Mouse (Mus musculus): Measurements from ENCODE around the gene Psmd9.

The Psmd9 gene

DNA sequence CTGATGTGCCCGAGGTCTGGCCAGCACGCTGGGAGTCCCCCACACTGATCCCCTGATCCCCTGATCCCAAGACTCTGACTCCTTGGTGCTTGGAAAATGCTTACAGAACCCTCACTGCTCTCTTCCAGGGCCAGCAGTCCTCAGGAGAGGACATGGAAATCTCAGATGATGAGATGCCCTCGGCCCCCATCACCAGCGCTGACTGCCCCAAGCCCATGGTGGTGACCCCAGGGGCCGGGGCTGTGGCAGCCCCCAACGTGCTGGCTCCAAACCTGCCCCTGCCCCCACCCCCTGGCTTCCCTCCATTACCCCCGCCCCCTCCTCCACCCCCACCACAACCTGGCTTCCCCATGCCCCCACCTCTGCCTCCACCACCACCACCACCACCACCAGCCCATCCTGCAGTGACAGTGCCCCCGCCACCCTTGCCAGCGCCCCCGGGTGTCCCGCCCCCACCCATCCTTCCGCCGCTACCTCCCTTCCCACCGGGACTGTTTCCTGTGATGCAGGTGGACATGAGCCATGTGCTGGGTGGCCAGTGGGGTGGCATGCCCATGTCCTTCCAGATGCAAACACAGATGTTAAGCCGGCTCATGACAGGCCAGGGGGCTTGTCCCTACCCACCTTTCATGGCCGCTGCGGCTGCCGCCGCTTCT, 17.4 kb upstream of the Psmd9 start:
- no peak for DNase-seq

DNA sequence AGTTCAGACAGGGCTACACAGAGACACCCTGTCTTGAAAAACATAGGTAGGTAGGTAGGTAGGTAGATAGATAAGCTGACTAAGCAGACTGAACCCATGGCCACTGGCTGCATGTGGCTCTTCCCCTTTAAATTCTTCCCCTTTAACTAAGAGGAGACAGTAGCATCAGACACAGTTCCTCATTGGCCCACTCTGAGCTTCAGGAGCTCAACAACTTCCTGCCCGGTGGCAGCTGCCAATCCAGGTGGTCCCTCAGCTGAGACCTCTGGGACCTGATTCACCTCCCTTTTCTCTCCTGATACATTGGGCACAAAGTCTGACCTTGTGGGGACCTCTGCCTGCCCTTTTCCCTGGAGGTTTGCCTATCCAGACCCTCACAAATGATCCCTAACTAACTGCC, 16.3 kb upstream of the Psmd9 start:
- no peak for DNase-seq

DNA sequence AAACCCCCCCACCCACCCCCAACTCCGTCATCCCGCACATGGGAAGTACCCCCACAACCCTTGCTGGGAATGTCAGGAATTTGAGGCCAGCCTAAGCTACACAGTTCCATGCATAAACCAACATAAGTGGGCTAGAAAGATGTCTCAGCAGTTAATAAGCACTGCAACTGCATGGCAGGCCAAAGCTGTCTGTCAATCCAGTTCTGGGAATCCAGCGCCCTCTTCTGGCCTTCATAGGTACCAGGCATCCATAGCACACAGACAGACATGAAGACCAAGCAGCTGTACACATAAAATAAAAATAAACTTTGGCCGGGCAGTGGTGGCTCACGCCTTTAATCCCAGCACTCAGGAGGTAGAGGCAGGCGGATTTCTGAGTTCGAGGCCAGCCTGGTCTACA, 13.8 kb upstream of the Psmd9 start:
- no peak for DNase-seq

DNA sequence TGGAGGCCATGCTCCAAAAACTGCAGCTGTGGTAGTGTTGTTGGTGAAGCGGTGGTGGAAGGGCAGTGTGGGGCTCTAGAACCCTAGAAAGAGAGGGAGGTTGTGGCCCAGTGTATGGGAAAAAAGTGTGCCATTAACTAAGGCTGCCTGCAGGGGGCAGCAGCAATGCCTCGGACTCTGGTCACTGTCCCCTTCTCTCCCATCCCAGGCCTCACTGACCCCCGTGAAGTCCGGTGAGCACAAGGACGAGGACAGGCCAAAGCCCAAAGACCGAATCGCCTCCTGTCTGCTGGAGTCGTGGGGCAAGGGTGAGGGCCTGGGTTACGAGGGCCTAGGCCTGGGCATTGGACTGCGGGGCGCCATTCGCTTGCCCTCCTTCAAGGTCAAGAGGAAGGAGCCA, 12.4 kb upstream of the Psmd9 start:
- DNase-seq = no peak

DNA sequence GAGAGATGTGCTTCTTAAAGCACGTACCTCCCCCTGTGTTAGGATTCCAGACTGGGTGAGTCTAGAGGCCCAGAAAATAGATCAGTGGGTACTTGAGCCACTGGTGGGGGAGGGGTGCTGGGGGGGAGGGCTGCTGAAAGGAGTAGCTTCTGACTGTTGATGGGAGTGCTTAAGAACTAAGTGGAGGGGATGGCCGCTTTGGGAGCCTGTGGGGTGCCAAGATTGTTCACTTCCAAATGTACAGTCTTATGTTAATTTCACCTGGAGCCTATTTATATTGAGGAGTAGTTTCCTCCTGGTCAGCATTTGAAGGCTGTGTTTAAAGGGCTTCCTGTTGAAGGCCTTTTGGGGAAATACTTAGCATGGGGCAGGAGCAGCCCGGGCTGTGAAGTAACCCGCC, 11.2 kb upstream of the Psmd9 start:
- no peak for DNase-seq

DNA sequence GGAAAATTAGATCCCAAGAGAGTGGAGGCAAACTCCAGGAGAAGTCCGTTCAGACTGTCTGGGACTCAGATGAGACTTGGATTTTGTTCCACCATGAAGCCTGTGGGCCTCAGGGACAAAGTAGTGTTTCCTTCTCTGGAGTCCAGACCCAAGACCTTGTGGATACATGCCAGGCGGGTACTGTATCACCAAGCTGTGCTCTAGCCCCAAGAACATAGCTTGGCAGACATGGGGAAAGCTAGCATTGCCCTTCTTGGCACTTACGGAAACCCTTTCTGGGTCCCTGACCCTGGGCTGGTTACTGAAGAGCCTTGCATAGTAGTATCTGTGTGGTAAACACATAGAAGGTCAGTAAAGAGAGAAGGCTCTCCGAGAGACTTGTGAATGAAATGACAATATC, 9.8 kb upstream of the Psmd9 start:
- DNase-seq = no peak

DNA sequence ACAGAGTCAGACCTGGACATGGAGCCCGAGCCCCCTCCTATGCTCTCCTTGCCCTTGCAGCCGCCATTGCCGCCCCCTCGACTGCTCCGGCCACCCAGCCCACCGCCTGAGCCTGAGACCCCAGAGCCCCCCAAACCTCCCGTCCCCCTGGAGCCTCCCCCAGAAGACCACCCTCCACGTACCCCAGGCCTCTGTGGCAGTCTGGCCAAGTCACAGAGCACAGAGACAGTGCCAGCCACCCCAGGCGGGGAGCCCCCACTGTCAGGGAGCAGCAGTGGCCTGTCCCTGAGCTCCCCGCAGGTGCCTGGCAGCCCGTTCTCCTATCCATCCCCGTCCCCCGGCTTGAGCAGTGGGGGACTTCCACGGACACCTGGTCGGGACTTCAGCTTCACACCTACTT, 9.3 kb upstream of the Psmd9 start:
- DNase-seq = no peak

DNA sequence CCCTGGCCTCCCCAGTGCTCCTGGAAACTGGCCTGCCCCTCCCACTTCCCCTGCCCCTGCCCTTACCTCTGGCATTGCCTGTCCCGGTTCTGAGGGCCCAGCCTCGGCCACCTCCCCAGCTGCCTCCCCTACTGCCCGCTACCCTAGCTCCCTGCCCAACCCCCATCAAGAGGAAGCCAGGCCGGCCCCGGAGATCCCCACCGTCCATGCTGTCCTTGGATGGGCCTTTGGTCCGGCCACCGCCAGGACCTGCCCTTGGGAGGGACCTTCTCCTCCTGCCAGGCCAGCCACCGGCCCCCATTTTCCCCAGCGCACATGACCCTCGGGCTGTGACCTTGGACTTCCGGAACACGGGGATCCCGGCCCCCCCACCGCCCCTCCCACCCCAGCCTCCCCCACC, 8.9 kb upstream of the Psmd9 start:
- DNase-seq = no peak

DNA sequence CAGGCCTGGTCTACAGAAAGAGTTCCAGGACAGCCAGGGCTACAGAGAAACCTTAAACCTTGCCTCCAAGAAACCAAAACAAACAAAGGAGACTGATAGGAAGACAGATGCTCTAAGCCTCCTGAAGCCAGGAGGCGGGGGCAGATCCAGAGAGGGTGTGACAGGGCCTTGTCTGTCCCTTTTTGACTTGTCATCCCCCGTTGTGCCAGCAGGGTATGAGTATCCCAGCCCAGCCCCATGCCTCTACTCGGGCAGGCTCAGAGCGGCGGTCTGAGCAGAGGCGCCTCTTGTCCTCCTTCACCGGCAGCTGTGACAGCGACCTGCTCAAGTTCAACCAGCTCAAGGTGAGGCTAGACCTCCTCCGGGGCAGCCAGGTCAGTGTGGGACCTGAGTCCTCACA, 6.3 kb upstream of the Psmd9 start:
- DNase-seq = no peak

DNA sequence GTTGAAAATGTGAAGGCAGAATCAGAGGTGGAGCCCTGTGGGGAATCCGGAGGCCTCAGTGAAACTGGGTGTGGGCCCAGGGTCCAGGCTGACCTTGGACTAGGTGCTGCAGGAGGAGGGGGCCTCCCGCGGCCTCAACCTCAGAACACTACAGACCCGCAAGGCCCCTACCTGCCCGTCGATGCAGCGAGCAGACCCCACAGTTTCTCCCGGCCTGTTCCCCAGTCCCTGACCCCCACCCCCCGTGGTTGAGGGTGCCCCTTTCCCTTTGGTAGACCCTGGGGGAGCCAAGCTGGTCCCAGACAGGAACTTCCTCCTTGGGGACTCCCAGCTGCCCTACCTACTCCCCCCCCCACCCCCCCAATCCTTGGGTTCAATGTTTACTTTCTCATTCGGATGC, 2.8 kb upstream of the Psmd9 start:
- no peak for DNase-seq

DNA sequence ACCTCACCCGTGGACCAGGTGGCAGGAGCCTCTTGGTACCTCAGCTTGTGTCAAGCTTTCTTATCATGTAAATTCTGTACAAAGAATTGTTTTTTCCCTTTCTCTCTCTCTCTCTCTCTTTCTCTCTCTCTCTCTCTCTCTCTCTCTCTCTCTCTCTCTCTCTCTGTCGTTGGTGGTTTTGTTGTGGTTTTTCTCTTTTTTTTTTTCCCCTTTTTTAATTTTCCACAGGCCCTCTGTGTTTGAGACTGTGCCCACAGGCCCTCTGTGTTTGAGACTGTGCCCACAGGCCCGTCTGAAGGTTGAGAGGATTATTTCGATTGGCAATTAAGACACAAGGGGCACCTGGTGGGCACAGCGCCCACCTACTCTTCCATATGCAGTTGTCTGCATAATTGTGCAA, 1.6 kb upstream of the Psmd9 start:
- DNase-seq = no peak

DNA sequence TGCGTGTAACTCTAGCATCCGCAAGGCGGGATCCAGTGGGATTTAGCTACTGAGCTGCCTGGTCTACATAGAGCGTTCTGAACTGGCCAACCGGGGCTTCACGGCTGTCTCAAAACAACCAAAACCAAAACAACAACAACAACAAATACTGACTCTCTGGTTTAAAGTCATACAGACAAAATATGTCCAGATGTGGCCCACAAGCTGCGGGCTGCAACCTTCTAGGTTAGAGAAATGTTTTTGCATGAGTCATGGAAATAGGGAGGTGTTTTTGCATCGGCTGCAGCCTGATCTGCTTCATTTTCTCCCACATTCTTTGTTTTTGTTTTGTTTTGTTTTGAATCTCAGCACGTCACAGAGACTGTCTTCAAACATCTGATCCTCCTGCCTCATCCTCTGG, 1.2 kb downstream of the Psmd9 start:
- no peak for DNase-seq

DNA sequence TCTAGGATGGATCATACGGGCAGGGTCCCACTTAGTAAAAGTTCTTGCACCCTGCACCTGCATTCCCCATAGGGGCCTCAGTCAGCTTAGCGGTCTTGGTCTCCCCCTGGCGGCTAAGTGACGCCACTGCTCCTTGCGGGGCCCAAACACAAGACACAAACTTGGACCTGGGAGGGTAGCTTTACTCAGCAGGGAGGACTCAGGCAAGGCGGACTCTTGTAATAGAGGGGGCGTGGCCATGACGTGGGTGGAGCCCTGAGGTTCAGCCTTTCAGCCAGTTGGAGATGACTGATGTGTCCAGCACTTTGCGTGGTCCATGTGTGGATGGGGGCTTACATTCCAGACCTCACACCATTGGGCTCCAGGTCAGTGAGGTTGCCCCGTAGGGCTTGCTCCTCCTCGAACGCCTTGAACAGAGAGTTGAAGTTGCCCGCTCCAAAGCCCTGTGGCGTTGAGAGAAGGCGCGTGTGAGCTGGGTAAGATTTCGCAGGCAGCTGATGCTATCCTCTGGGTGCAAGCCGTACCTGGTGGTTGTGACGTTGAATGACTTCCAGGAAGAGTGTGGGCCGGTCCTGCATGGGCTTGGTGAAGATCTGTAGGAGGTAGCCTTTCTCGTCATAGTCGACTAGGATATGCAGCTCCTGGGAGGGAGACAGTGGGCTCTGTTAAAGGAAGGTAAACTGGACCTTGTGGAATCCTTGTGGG, 2.6 kb downstream of the Psmd9 start:
- DNase-seq = peak; percentile 73

DNA sequence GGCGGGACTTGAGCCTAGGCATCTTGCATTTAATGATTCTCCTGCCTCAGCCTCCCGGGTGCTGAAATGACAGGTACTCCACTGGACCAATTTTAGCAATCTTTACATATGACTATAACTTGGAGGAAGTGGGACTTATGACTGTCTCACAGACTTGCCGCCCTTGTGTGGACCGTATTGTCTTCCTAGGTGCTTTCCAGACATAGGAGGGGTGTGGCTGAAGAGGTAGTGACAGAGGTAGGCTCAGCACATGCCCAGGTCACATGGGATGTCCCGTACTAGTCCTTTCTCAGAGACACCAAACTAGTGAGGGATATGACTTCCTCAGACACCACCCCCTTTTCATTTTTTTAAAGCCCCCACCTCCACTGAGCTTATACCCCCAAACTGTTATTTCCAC, 9.6 kb downstream of the Psmd9 start:
- no peak for DNase-seq

DNA sequence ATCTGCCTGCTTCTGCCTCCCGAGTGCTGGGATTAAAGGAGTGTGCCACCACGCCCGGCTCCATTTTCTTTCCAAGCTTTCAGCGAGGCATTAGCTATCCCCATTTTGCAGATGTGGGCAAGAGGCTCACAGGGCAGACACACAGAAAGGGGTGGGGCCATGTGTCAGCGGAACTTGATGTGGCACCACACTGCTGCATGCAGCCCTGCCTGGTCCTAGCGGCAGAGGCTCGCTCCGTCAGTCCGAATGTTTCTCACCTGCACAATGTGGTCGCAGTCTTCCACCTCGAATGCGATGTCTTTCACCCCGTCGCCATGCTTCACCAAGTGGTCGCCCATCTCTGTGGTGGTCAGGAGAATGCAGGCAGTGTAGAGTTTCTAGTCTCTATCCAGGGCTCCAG, 11.2 kb downstream of the Psmd9 start:
- no peak for DNase-seq

DNA sequence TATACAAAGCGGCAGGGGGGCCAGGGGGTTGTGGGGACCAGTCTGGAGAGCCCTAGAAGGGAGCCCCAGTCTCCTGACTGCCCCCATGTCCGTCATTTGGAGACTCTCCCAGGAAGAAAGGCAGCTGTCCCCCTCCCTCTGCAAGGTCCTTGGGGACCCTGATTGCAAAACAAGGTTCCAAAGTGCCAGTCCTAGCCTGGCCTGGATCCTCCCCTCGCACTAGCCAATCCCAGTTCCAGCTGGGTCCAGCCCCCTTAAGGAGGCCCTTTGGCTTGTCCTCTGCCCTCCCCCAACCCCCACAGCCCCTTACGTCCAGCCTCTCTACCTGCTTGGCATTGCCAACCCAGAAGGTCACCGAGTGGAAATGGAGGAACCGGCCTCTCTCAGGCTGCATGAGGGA, 12.3 kb downstream of the Psmd9 start:
- no peak for DNase-seq

DNA sequence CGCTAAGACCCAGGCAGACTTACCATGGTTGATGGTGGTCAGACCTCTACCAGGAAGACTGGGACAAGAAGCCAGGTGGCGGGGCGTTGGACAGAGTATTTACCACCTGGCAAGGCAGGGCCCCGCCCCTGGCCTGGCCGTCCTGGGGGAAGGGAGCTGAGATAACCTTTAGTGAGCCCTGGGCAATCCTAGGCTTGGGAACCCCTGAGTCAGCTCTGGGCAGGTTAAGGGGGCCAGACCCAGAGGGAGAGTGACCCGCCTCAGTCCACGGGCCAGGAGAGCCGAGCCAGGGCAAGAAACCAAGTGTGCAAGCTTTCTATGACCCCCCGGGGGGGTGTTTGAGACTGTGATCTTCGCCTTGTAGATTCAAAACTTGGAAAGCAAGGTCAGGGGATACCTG, 13.4 kb downstream of the Psmd9 start, which contains the start of gene Hpd:
Hpd (minus strand) TSS at position 77 of the 400 bp plus-strand sequence.
- no peak for DNase-seq

DNA sequence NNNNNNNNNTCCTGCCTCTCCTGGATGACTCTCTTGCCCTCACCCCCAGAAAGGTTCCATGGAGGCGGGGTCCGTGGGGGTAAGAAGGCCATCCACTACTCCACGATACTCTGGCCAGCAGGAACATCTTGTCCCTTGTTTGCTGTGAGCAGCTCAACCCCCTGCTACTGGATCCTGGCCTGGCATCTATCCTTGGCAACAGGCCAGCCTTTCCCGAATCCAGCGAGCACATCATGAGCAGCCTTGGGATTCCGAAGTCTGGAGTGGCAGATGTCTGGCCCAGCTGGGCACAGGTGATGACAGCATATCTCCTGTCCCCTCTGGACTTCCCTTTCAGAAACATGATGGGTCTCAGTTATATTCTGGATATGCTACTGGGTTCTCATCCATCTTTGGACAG, 16.8 kb downstream of the Psmd9 start:
- DNase-seq = no peak

DNA sequence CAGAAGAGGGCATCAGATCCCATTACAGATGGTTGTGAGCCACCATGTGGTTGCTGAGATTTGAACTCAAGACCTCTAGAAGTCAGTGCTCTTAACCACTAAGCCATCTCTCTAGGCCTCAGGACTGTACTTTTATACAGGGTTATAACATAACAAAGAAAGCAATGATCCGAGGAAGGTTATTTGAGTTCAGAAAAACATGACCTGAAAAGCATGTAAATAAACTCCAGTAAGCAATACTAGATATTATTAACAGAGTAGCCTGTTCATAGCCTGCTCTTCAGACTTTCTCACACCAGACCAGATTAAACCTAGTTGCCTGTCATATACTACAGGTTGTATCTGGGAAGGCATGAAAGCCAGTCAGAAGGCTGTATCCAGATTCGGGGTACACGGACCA, 18.1 kb downstream of the Psmd9 start:
- DNase-seq = no peak

DNA sequence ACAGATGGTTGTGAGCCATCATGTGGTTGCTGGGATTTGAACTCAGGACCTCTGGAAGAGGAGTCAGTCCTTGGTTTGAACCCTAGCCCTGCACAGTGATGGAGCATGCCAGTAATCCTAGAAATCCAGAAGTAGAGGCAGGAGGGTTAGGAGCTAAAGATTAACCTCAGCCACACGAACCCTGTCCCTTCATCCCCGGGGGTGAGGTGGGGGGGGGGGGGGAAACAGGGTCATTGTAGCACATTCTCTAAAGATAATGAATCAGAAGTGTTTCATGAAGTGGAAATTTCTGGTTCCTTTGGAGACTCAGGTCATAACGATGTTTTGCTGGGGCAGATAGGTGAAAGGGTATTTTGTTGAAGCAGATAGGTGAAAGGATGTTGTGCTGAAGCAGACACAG, 21.7 kb downstream of the Psmd9 start:
- DNase-seq = no peak

DNA sequence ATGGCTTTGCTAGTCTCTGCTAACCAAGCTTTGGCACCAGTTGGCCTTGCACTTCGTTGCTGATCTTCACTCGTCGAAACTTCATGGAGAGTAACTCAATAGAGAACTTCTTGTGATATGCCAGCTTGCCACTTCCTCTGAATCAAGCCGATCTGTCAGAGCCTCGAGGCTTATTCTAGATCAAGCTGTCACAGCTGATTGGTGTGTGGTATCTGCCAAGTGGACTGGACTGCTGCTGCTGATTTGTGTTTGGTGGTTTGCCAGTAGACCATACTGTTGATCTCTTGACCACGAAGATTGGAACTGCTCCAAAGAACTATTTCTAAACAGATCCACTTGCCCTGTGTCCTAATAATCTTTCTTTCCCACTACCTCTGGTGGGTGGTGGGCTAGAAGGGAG, 22.2 kb downstream of the Psmd9 start:
- no peak for DNase-seq

DNA sequence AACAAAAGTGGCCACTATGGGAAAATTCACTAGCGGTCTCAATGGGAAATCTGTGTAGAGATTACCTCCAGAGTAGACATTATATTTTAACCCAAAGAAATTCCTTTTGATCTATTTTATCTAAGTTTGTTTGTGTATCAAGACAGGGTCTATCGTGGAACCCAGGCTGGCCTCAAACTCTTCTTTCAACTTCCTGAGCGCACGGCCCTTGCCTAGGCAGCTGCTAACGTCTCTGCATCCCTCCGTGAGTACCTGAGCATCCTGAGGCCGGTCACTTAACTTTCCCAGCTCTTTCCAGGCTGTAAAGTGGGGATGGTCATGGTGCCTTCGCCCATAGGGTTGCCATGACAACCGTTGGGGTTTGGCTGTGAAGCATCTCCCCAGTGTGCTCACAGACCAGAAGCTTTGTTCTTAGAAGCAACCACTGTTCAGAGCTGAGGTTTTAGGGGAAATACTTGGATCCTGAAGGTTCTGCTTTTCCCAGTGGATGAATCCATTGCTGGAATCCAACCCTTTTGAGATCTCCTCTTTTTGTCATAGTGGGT, 23.5 kb downstream of the Psmd9 start:
- DNase-seq = no peak

DNA sequence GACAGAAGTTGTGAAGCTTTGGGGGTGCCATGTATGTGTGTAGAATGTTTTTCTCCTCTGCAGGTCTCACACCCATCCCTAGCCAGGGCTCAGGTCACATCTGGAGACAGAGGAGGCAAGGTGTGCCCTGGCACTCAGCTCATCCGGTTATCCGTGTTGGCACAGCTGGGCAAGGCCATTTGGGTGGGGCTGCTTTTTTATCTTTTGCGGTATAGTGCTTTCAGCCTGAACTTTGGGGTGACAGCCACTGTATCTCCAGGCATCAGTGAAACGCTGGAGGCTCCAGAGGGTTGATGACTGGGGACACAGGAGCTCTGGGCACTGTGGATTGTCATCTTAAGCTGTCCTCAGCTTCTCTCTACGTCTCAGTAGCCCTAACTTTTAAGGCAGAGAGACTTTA, 24.2 kb downstream of the Psmd9 start:
- no peak for DNase-seq

DNA sequence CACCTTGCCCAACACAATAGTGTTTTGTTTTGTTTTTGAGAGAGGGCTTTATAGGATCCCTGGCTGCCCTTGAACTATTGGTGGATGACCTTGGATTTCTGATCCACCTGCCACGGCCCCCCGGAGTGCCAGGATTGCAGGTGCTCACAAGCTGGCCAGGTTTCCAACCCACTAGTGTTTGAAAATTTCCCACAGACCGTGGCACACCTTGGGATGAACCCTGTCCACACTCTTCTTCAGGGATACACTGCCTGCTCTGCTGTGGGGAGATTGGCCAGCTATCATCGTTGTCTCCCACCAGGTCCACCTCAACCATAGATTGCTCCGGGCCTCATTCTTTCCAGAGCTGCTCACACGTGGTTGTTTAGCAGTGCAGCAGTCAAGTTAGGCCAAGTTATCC, 25.6 kb downstream of the Psmd9 start:
- DNase-seq = no peak

DNA sequence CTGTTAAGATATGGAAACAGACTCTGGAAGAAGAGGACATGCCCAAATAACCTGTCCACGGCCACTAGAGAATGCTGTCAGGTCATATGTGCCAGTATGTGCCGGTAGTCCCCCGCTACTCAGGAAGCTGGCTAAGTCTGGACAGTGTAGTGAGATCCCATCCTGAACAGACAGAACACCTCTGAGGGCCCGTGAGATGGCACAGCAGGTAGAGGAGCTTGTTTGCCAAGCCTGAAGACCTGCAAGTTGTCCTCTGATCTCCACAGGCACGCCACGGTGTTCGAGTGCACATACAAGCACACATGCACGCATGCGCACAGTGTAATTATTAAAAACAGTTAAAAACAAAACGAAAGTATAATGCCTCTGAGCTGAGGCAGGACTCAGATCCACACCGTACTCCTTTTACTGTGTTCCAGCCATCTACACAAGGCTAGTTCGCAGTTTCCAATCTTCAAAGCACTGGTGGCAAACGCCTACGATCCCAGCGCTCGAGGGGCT, 26.3 kb downstream of the Psmd9 start:
- DNase-seq = no peak

Measured in right cerebral cortex, postnatal 14 days (tissue).